Mouse (Mus musculus) midbrain, embryonic 10.5 days (tissue): ENCODE measurements around the gene Arhgef28. TPM values are rescaled to one million over a fixed set of nuclear protein-coding genes. Genes with fewer than 3 reads are reported as not detected.

ENCODE experiments used
- DNase-seq: peaks from one replicate; pipeline ENCODE4 v3.0.0-alpha.2; 2017; ENCODE audit warnings: low spot score
- H3K27ac ChIP-seq: fragments of 300-500 bp; sonication (generic); replicated peaks from 2 replicates; pipeline ENCODE4 v1.5.1; 2016; ENCODE audit warnings: mild to moderate bottlenecking
- H3K27me3 ChIP-seq: fragments of 300-500 bp; sonication (generic); 2 replicates; pipeline ENCODE4 v1.6.1; 2016; ENCODE audit warnings: low read depth, mild to moderate bottlenecking; ENCODE audit not compliant: poor library complexity, severe bottlenecking
- H3K36me3 ChIP-seq: fragments of 300-500 bp; sonication (generic); 2 replicates; pipeline ENCODE4 v1.6.1; 2016; ENCODE audit warnings: mild to moderate bottlenecking, moderate library complexity
- H3K4me1 ChIP-seq: fragments of 300-500 bp; sonication (generic); 2 replicates; pipeline ENCODE4 v1.6.1; 2016
- H3K4me3 ChIP-seq: fragments of 300-500 bp; sonication (generic); 2 replicates; pipeline ENCODE4 v1.5.1; 2016; ENCODE audit warnings: mild to moderate bottlenecking, moderate library complexity
- H3K9me3 ChIP-seq: fragments of 300-500 bp; sonication (generic); replicated peaks from 2 replicates; pipeline ENCODE4 v1.6.1; 2016; ENCODE audit warnings: mild to moderate bottlenecking
- WGBS: fragments of 180-500 bp; shearing (Covaris S2); methylation state at CpG from one replicate; pipeline ENCODE4 v1.1.7; 2016; 5-methylcytosine and 5-hydroxymethylcytosine counted together
- polyA plus RNA-seq: library from polyadenylated mRNA; unstranded; fragments of >200 nt; fragmentation: Nextera tagmentation; extraction: Ambion mirVana; gene quantifications from 2 replicates; pipeline ENCODE4 v1.2.1, GENCODE M21; 2016

Arhgef28 gene
- polyA plus RNA-seq, 1 experiment from 2014 or later, result 8.9 TPM

DNA sequence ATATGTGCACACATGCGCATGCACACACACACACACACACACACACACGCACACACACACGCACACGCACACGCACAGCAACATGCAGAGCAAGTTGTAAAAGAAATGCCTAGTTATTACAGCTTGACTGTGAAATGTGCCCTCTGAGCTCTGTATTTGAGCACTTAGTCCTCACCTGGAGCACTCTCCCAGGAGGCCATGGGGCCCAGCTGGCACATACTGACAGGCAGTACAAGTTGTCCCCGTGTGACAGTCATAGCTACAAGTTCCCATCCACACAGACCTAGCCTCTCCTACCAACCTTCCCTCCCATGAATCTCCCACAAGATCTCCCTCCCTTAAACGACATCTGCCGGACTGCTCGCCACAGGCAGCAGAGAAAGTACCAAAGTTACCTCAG lies 205.4 kb downstream of the Arhgef28 start:
- no peaks in the 10 kb centered on the region for H3K27me3 ChIP-seq
- 94% methylated on average over 9 of the region's 9 CpGs for WGBS
- H3K4me3 ChIP-seq, result no peak overlapping the region
- no peak overlapping the region for H3K27ac ChIP-seq
- H3K4me1 ChIP-seq, result peaks cover 13% of the 10 kb centered on the region; the same call in 1 of the 2 replicates
- DNase-seq, result no peak
- H3K36me3 ChIP-seq, result no peaks in the 10 kb centered on the region
- H3K9me3 ChIP-seq, result no peaks in the 10 kb centered on the region

DNA sequence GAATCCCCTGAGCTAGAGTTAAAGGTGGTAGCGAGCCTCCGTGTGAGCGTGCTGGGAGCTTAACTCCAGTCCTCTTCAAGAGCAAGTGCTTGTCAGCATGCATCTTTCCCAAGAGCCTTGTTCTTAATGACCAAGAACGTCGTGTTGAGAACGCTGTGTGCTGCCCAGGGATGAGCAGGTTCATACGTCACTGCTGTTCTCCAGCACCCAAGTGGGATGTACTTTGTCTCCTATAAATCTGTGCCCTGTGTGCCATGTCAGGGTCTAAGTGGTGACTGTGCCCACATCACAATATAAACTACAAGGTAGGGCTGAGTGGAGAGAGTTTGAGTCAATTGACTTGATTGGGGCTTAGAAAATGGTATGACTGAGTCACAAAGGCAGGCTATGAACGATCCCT lies 207.1 kb downstream of the Arhgef28 start:
- H3K9me3 ChIP-seq, result no peaks in the 10 kb centered on the region
- no peaks in the 10 kb centered on the region for H3K27me3 ChIP-seq
- H3K36me3 ChIP-seq, result no peaks in the 10 kb centered on the region
- no peak overlapping the region for H3K4me3 ChIP-seq
- no peak overlapping the region for H3K27ac ChIP-seq
- H3K4me1 ChIP-seq, result peaks cover 13% of the 10 kb centered on the region; the same call in 1 of the 2 replicates
- no peak for DNase-seq
- 89% methylated on average over 8 of the region's 8 CpGs for WGBS

DNA sequence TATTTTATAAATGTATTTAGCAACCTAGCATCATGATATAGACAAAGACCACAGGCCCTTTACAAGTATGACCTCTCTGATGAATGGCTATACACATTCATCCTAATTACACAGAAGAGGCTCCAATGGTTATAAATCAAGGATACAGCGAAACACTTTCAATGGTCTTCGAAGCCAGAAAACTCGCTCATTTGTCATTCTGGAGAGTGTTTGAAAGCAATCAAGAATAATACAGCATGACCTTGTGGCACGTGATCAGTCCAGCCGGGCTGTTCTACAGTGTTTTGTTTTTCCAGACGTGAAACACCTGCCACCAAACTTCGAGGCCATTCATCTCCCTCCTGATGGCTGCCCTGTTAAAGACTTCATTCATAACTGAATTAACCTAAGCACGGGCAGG lies 207.7 kb downstream of the Arhgef28 start:
- no peak overlapping the region for H3K27ac ChIP-seq
- WGBS, result 89% methylated on average over 8 of the region's 8 CpGs
- H3K9me3 ChIP-seq, result no peaks in the 10 kb centered on the region
- H3K27me3 ChIP-seq, result no peaks in the 10 kb centered on the region
- no peak for DNase-seq
- peaks cover 13% of the 10 kb centered on the region; the same call in 1 of the 2 replicates for H3K4me1 ChIP-seq
- no peaks in the 10 kb centered on the region for H3K36me3 ChIP-seq
- no peak overlapping the region for H3K4me3 ChIP-seq

DNA sequence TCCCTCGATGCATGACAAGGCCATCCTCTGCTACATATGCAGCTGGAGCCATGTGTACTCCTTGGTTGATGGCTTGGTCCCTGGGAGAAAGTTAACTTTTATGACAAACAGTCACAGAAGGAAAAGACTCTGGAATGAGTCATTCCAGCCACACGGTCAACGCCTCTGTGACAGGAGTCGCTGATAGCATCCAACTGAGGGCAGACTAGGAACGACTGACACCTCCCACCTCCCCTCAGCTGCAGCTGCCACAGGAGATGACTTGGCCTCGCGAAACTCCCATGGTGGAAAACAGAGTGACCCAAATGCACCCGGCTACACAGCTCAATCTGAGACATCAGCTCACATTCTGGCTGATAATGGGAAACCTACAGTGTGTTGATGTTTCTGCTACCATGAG lies 215.3 kb downstream of the Arhgef28 start:
- H3K36me3 ChIP-seq, result no peaks in the 10 kb centered on the region
- H3K27me3 ChIP-seq, result no peaks in the 10 kb centered on the region
- no peaks in the 10 kb centered on the region for H3K4me1 ChIP-seq
- H3K9me3 ChIP-seq, result no peaks in the 10 kb centered on the region
- 81% methylated on average over 8 of the region's 8 CpGs for WGBS
- H3K27ac ChIP-seq, result no peak overlapping the region
- no peak overlapping the region for H3K4me3 ChIP-seq
- DNase-seq, result peak; percentile 5

DNA sequence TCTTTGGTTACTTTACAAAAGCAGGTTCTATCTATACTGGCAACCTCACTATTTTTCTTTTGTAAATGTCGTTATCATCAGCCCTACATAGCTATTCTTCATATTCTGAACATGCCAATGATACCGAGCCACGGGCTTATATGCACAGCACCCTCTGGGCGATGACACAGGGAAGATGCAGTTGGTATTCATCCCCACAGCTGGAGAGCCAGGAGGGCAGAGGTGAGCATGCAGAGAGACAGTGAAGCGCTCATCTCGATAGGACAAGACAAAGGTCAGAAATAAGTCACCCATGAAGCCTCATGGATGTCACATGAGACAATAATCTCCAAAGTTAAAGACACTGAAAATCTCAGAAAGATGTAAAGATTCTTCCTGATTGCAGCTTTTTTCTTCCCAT lies 217.4 kb downstream of the Arhgef28 start:
- no peak overlapping the region for H3K27ac ChIP-seq
- H3K4me3 ChIP-seq, result no peak overlapping the region
- DNase-seq, result no peak
- no peaks in the 10 kb centered on the region for H3K4me1 ChIP-seq
- H3K9me3 ChIP-seq, result no peaks in the 10 kb centered on the region
- WGBS, result 89% methylated on average over 6 of the region's 6 CpGs
- H3K27me3 ChIP-seq, result no peaks in the 10 kb centered on the region
- no peaks in the 10 kb centered on the region for H3K36me3 ChIP-seq

DNA sequence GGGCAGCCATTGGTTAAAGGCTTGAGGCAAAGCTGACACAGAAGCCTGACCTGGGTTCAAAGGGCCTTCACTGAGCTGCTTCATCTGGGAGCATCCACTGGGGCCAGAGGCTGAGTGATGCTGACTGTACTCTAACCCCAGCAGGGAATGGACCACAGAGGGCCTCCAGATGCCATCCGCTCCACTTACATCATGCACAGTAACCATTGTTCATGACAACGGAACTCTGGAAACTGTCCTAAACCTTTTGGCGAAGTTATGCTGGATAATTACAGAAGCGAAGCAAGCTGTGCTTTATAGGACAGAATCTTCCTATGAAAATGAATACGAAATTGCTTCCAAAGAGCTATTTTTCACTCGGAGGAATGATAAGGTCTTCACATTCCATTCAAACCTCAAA lies 219.5 kb downstream of the Arhgef28 start:
- WGBS, result 90% methylated on average over 6 of the region's 6 CpGs
- no peaks in the 10 kb centered on the region for H3K27me3 ChIP-seq
- DNase-seq, result peak; percentile 8
- no peak overlapping the region for H3K27ac ChIP-seq
- H3K9me3 ChIP-seq, result no peaks in the 10 kb centered on the region
- no peak overlapping the region for H3K4me3 ChIP-seq
- H3K36me3 ChIP-seq, result no peaks in the 10 kb centered on the region
- H3K4me1 ChIP-seq, result peaks cover 4% of the 10 kb centered on the region

DNA sequence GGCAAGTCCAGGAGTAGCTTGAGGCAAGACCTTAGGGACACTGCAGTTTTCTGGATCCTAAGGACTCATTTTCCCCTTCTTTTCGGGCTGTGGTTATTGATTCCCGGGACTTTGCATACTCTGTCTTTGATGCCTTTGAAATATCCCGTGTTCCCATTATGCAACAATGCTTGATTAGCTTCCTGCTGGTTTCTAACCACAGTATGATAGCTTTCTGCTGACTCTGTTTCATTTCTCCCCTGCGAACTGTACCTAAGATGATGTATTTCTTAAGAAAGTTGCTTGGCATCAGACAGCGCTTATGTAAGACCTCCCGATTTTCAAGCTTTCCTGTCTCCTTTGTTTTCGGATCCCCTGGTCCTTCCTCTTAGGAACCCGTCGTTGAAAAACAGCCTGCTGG lies 229.1 kb downstream of the Arhgef28 start:
- H3K9me3 ChIP-seq, result no peaks in the 10 kb centered on the region
- H3K4me1 ChIP-seq, result peaks cover 11% of the 10 kb centered on the region
- 86% methylated on average over 9 of the region's 9 CpGs for WGBS
- no peak overlapping the region for H3K27ac ChIP-seq
- no peak overlapping the region for H3K4me3 ChIP-seq
- no peaks in the 10 kb centered on the region for H3K36me3 ChIP-seq
- H3K27me3 ChIP-seq, result no peaks in the 10 kb centered on the region
- no peak for DNase-seq

DNA sequence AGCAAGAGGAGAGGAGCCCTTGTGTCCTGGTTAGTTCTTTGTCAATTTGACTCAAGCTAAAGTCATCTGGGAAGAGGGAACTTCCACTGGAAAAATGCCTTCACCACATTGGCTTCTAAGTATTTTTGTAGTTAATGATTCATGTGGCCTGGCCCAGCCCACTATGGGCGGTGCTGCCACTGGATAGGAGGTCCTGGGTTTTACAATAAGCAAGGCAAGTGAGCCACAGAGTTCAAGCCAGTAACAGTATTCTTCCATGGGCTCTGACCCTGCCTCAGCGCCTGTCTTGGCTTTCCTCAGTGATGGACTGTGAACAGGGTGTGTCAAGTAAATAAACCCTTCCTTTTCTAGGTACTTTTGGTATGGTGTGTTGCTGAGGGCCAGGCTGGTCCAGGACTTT lies 229.6 kb downstream of the Arhgef28 start:
- Histone ChIP-seq H3K4me1 (peaks cover 7% of the 10 kb centered on the region), H3K9me3 (no peaks in the 10 kb centered on the region), H3K36me3 (no peaks in the 10 kb centered on the region), H3K27ac (no peak overlapping the region), H3K4me3 (no peak overlapping the region), H3K27me3 (no peaks in the 10 kb centered on the region)
- 89% methylated on average over 2 of the region's 2 CpGs for WGBS
- no peak for DNase-seq

DNA sequence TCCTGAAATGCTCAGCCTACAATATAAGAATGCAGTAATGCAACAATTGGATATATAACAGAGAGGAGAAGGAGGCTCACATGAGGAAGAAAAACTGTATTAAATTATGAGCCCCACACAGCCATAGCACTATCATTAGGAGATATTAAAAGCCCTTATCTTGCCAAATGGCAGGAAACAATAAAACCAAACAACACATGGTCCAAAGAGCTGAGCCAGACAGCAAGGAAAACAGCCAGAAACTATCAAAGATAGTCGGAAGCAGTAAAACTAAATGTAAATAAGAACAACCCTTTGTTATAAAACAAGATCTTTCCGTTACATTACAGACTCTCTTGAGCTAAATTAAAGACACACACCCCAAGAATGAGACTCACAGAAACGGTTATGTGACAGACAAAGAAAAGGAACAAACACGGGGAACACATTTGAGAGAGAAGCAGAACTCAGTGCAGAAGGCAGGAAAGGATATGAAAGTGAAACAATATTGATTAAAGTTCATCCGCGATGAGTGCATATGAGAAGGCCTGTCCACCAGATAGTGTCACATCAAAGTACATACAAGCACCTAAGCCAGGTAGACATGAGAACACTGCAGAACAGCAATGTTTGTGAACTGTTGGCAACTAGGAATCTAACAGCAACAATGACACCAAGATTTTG lies 231.6 kb downstream of the Arhgef28 start:
- Histone ChIP-seq H3K27me3 (no peaks in the 10 kb centered on the region), H3K4me1 (no peaks in the 10 kb centered on the region), H3K27ac (no peak overlapping the region), H3K4me3 (no peak overlapping the region), H3K9me3 (no peaks in the 10 kb centered on the region), H3K36me3 (no peaks in the 10 kb centered on the region)
- DNase-seq, result no peak
- 90% methylated on average over 6 of the region's 6 CpGs for WGBS

DNA sequence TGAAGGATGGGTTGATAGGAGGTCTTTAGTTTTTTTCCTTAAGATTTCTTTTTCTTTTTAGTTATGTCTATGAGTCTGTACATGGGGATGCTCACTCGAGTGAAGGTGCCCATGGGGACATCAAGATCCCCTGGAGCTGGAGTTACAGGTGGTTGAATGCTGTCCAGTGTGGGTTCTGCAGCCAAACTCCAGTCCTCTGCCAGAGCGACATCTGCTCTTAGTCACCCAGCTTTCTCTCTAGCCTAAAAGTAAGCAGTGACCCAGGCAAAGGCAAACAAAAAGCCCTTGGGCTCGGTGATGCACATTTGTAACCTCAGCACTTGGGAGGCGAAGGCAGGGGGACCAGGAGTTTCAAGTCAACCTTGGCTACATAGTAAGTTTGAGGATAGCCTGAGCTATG lies 232.3 kb downstream of the Arhgef28 start:
- peak; percentile 3 for DNase-seq
- Histone ChIP-seq H3K4me3 (no peak overlapping the region), H3K9me3 (no peaks in the 10 kb centered on the region), H3K27me3 (no peaks in the 10 kb centered on the region), H3K4me1 (no peaks in the 10 kb centered on the region), H3K27ac (no peak overlapping the region), H3K36me3 (no peaks in the 10 kb centered on the region)
- WGBS, result 79% methylated on average over 4 of the region's 4 CpGs

DNA sequence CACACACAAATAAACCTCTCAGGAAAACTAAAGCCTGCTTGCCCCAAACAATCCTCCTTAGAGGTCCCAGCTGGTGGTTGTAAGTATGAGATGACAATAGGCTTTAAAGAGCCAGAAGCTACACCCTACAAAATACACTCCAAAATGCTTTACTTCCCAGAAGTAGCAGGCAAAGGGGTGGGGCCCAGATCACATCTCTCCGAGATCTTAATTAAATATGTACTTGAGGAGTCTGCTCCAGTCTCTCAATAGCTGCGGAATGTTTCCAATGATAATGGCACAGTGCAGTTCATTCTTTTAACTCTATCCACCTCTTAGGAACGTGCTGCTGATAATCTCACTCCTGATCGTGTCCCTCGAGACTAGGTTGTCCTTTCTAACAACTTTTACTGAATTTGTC lies 240.2 kb downstream of the Arhgef28 start:
- WGBS, result 82% methylated on average over 5 of the region's 5 CpGs
- H3K9me3 ChIP-seq, result no peaks in the 10 kb centered on the region
- no peaks in the 10 kb centered on the region for H3K27me3 ChIP-seq
- H3K27ac ChIP-seq, result no peak overlapping the region
- no peak for DNase-seq
- peaks cover 26% of the 10 kb centered on the region for H3K4me1 ChIP-seq
- no peak overlapping the region for H3K4me3 ChIP-seq
- H3K36me3 ChIP-seq, result no peaks in the 10 kb centered on the region

DNA sequence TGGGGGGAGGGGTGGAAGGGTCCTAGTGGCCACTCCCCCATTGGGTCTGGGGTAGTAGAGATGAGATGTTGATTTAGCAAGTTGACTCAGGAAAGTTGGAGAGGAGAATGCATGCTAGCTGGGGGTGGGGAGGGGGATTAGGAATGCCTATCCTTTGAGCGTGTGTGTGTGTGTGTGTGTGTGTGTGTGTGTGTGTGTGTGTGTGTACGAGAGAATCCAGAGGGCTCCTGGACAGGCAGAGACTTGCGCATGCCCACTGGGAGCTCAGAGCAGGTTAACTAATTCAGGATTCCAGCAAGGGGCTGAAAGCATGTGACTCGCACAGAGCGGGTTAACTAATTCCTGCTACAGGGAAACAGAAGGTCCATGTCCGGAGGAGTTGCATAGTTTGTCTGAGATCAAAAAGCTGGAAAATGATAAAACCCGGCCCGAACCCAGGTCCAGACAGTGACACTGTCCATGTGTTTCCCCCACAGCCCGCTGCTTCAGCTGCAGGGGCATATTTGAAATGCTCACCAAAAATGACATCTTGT lies 241.3 kb downstream of the Arhgef28 start:
- WGBS, result 62% methylated on average over 9 of the region's 9 CpGs
- DNase-seq, result peak; percentile 37
- H3K27ac ChIP-seq, result no peak overlapping the region; the same call in 1 of the 2 replicates

DNA sequence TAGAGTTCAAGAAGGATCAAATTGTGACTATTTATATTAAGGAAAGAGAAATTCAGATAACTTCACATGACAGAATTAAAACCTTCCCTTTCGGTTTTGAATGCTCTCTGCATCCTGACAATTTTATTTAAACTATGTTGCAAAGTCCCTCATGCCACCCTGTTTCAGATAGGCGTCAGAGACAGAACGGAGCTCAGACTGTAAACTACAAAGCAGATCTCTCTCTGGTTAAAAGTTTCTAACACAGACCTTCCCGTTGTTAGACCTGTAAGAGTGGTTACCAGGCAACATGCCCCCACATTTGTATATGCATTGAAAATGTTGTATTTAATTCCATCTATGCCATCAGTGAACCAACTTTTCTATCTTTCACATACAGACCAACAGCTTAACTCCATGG lies 246.1 kb downstream of the Arhgef28 start:
- H3K27ac ChIP-seq, result 0 out of 2 replicates have a peak overlapping the region, but pooled peaks have one; percentile 71
- DNase-seq, result no peak
- H3K36me3 ChIP-seq, result no peaks in the 10 kb centered on the region
- H3K9me3 ChIP-seq, result no peaks in the 10 kb centered on the region
- no peak overlapping the region for H3K4me3 ChIP-seq
- H3K27me3 ChIP-seq, result peaks cover 11% of the 10 kb centered on the region
- 77% methylated on average over 4 of the region's 4 CpGs for WGBS
- peaks cover 62% of the 10 kb centered on the region for H3K4me1 ChIP-seq

More for the DNA sequence above, 241.3 kb downstream of the Arhgef28 start:
- no peaks in the 10 kb centered on the region for H3K36me3 ChIP-seq
- H3K4me1 ChIP-seq, result peaks cover 37% of the 10 kb centered on the region
- H3K9me3 ChIP-seq, result no peaks in the 10 kb centered on the region
- no peak overlapping the region for H3K4me3 ChIP-seq
- peaks cover 7% of the 10 kb centered on the region; the same call in 1 of the 2 replicates for H3K27me3 ChIP-seq
